Mouse (Mus musculus): ENCODE data around the gene Rcc1l. TPM values are rescaled to one million over a fixed set of nuclear protein-coding genes. Genes with fewer than 3 reads are reported as not detected.

Gene Rcc1l
- polyA plus RNA-seq, 1 experiment from 2014 or later, result 28.0 TPM

DNA sequence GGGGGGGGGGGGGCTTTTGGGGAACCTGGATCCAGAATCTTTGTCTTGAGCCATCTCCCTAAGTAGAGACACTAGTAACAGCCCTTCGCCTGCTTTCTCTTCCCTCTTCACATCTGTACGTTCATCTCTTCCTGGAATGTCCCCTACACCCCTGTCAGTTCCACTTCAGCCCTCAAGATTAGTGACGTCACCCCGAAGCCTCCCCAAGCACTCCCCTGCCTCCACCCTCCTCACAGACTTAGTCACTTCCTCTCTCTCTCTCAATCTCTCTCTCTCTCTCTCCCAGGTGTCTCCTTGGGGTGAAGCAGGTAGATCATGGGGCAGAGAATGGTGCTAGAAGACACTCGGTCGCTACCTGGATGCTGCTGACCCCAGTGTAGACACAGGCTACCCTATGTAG lies 73.9 kb downstream of the Rcc1l start:
- H3K36me3 ChIP-seq (replicated peaks; ENCODE audit: control insufficient read depth, insufficient read depth, low read depth, low read length), result no peaks in the 10 kb centered on the region
- DNase-seq (ENCODE audit: low spot score), result no peak
- no peak for ATAC-seq (replicated peaks; ENCODE audit: insufficient number of reproducible peaks, low FRiP score, low TSS enrichment, low read depth)
- 56% methylated on average over 6 of the region's 6 CpGs for WGBS
- no peaks in the 10 kb centered on the region for H3K9me3 ChIP-seq (replicated peaks; ENCODE audit: control insufficient read depth, low read length)
- no peak overlapping the region for H3K4me3 ChIP-seq (ENCODE audit: low read depth, low read length)
- no peak overlapping the region for H3K27ac ChIP-seq (replicated peaks; ENCODE audit: low read depth, low read length)
- no peaks in the 10 kb centered on the region for H3K27me3 ChIP-seq (ENCODE audit: control insufficient read depth, insufficient read depth, low read length)
- no peak overlapping the region for H3K4me2 ChIP-seq (ENCODE audit: low read depth, low read length)
- no peaks in the 10 kb centered on the region for H3K4me1 ChIP-seq (ENCODE audit: control insufficient read depth, insufficient read depth, low read length)
- H3K9ac ChIP-seq (replicated peaks; ENCODE audit: low read length), result no peak overlapping the region

- WGBS, result 18% methylated on average over 5 of the region's 5 CpGs
- Histone ChIP-seq H3K9me3 (replicated peaks; ENCODE audit: control insufficient read depth, low read length) (no peaks in the 10 kb centered on the region), H3K4me1 (ENCODE audit: control insufficient read depth, insufficient read depth, low read length) (no peaks in the 10 kb centered on the region), H3K27me3 (ENCODE audit: control insufficient read depth, insufficient read depth, low read length) (no peaks in the 10 kb centered on the region), H3K36me3 (replicated peaks; ENCODE audit: control insufficient read depth, insufficient read depth, low read depth, low read length) (no peaks in the 10 kb centered on the region), H3K27ac (replicated peaks; ENCODE audit: low read depth, low read length) (no peak overlapping the region), H3K9ac (replicated peaks; ENCODE audit: low read length) (no peak overlapping the region), H3K4me2 (ENCODE audit: low read depth, low read length) (no peak overlapping the region), H3K4me3 (ENCODE audit: low read depth, low read length) (no peak overlapping the region)
- no peak for DNase-seq (ENCODE audit: low spot score)
- ATAC-seq (replicated peaks; ENCODE audit: insufficient number of reproducible peaks, low FRiP score, low TSS enrichment, low read depth), result no peak
Observed at GRCm38 (mm10) chr5:134101883-134102282, 74.7 kb downstream of the Rcc1l start.

DNA sequence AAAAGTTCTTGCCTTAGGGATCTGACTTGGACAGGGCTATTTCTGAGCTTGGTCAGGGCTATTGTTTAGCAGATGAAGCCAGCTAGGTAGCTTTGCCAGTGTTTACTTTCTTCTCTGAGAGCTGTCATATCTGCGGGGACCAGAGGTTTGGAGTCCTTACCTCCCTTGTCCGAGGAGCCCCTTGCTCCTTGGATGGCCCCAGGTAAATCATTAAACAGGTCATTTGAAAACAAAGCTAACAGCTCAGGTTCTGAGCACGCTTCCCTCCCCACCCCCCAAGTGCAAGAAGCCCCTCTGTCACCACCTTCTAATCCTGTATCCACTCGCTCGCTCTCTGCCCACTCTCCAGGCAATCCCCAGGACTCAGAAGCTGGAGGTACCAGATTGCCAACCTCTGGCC lies 75.3 kb downstream of the Rcc1l start:
- ATAC-seq (replicated peaks; ENCODE audit: insufficient number of reproducible peaks, low FRiP score, low TSS enrichment, low read depth) (no peak), DNase-seq (ENCODE audit: low spot score) (no peak)
- Histone ChIP-seq H3K4me1 (ENCODE audit: control insufficient read depth, insufficient read depth, low read length) (no peaks in the 10 kb centered on the region), H3K36me3 (replicated peaks; ENCODE audit: control insufficient read depth, insufficient read depth, low read depth, low read length) (no peaks in the 10 kb centered on the region), H3K9me3 (replicated peaks; ENCODE audit: control insufficient read depth, low read length) (no peaks in the 10 kb centered on the region), H3K4me2 (ENCODE audit: low read depth, low read length) (no peak overlapping the region), H3K4me3 (ENCODE audit: low read depth, low read length) (no peak overlapping the region), H3K27ac (replicated peaks; ENCODE audit: low read depth, low read length) (no peak overlapping the region), H3K9ac (replicated peaks; ENCODE audit: low read length) (no peak overlapping the region), H3K27me3 (ENCODE audit: control insufficient read depth, insufficient read depth, low read length) (no peaks in the 10 kb centered on the region)
- 61% methylated on average over 5 of the region's 5 CpGs for WGBS

DNA sequence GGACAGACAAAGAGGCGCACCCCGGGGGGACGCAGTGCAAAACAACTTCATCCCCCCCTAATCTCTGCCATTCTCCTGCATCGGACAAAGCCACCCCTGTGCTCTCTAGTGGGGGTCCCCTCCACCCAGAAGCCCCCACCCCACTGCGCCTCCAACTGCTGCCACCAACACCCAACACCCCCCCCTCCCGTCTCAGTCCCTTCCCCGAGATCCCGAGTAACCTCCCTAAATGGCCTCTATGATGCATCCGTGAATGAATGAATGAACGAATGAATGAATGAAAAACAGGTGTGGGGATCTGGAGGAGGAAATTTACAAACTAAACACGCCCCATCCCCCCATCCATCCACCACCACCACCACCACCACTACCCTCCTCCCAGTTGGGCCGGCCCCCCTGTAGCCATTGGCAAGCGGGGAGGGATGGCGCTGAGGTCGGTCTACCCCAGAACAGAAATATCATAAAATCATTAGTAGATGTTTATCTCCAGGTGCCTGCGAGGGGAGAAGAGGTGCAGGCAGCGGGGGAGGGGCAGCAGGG lies 76.3 kb downstream of the Rcc1l start:
- peak overlapping the region; percentile 92 for H3K4me2 ChIP-seq (ENCODE audit: low read depth, low read length)
- ATAC-seq (replicated peaks; ENCODE audit: insufficient number of reproducible peaks, low FRiP score, low TSS enrichment, low read depth), result no peak
- no peaks in the 10 kb centered on the region for H3K9me3 ChIP-seq (replicated peaks; ENCODE audit: control insufficient read depth, low read length)
- peak overlapping the region; percentile 78 for H3K4me3 ChIP-seq (ENCODE audit: low read depth, low read length)
- no peaks in the 10 kb centered on the region for H3K27me3 ChIP-seq (ENCODE audit: control insufficient read depth, insufficient read depth, low read length)
- no peaks in the 10 kb centered on the region for H3K36me3 ChIP-seq (replicated peaks; ENCODE audit: control insufficient read depth, insufficient read depth, low read depth, low read length)
- peak overlapping the region; percentile 78 for H3K9ac ChIP-seq (replicated peaks; ENCODE audit: low read length)
- WGBS, result 3% methylated on average over 17 of the region's 17 CpGs
- peak; percentile 59 for DNase-seq (ENCODE audit: low spot score)
- H3K27ac ChIP-seq (replicated peaks; ENCODE audit: low read depth, low read length), result no peak overlapping the region; the same call in 1 of the 2 replicates
- no peaks in the 10 kb centered on the region for H3K4me1 ChIP-seq (ENCODE audit: control insufficient read depth, insufficient read depth, low read length)

DNA sequence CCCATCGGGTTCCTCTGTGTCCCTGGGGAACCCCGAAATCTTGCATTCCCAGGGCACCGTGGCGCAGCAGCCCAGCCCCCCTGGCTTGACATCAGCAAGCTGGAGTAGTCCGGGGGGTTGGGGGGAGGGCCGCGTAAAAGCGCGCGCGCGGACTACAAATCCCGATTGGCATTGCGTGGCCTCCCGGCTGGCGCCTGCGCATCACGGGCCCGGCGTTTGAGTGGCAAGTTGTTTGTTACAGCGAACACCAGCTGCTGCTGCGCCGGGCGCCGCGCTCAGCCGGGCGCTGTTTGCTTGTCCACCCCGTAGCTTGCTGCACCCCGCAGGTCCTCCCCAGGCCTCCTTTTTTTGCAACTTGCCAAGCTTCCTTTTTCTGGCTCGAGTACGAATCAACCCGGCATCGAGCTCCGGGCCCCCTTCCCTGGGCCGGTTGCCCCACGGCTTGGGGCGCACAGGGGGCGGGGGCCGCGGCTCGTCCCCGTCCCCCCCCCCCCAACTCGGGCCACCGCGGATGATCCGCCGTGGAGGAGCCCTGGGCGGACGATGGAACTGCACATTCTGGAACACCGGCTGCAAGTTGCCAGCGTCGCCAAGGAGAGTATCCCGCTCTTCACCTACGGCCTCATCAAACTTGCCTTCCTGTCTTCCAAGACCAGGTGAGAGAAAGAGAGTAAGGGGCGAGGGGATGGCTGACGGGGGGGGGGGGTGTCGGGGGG lies 76.9 kb downstream of the Rcc1l start, which contains the start of gene Castor2:
Gene Castor2, plus strand, starts transcription at position 216 of the 716 bp plus-strand sequence.
- Histone ChIP-seq H3K27me3 (ENCODE audit: control insufficient read depth, insufficient read depth, low read length) (no peaks in the 10 kb centered on the region), H3K9ac (replicated peaks; ENCODE audit: low read length) (peak within 1 kb of the TSS; percentile 78), H3K4me1 (ENCODE audit: control insufficient read depth, insufficient read depth, low read length) (no peaks in the 10 kb centered on the region), H3K4me3 (ENCODE audit: low read depth, low read length) (peak within 1 kb of the TSS; percentile 78), H3K4me2 (ENCODE audit: low read depth, low read length) (peak within 1 kb of the TSS; percentile 92), H3K27ac (replicated peaks; ENCODE audit: low read depth, low read length) (peak within 1 kb of the TSS; percentile 82), H3K9me3 (replicated peaks; ENCODE audit: control insufficient read depth, low read length) (no peaks in the 10 kb centered on the region), H3K36me3 (replicated peaks; ENCODE audit: control insufficient read depth, insufficient read depth, low read depth, low read length) (no peaks in the 10 kb centered on the region)
- ATAC-seq (replicated peaks; ENCODE audit: insufficient number of reproducible peaks, low FRiP score, low TSS enrichment, low read depth) (peak; percentile 86), DNase-seq (ENCODE audit: low spot score) (peak; percentile 96)
- under 1% methylated on average over 53 of the region's 58 CpGs for WGBS

DNA sequence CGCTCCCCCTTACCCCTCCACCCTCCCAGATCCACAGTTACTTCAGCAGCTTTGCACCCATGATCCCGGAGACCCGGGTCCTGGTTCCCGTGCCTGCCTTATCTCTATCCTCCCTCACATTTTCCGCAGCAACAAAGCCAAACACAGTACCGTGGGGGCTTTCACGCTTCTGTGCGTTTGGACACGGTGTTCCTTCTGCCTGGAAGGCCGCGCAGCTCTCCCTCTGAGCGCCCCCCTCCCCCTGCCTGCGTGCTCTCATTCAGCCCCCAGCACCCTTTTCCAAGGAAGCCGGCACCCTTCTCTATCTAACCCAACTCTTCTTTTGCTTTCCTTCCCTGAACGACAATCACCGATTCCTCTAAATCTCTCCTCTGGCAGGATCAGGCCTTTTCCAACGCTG lies 77.6 kb downstream of the Rcc1l start:
- H3K9ac ChIP-seq (replicated peaks; ENCODE audit: low read length), result peak overlapping the region; percentile 78
- peak; percentile 38 for ATAC-seq (replicated peaks; ENCODE audit: insufficient number of reproducible peaks, low FRiP score, low TSS enrichment, low read depth)
- H3K9me3 ChIP-seq (replicated peaks; ENCODE audit: control insufficient read depth, low read length), result no peaks in the 10 kb centered on the region
- H3K27ac ChIP-seq (replicated peaks; ENCODE audit: low read depth, low read length), result no peak overlapping the region
- no peaks in the 10 kb centered on the region for H3K36me3 ChIP-seq (replicated peaks; ENCODE audit: control insufficient read depth, insufficient read depth, low read depth, low read length)
- H3K4me3 ChIP-seq (ENCODE audit: low read depth, low read length), result peak overlapping the region; percentile 78
- under 1% methylated on average over 17 of the region's 17 CpGs for WGBS
- DNase-seq (ENCODE audit: low spot score), result no peak
- no peaks in the 10 kb centered on the region for H3K4me1 ChIP-seq (ENCODE audit: control insufficient read depth, insufficient read depth, low read length)
- H3K4me2 ChIP-seq (ENCODE audit: low read depth, low read length), result peak overlapping the region; percentile 92
- H3K27me3 ChIP-seq (ENCODE audit: control insufficient read depth, insufficient read depth, low read length), result no peaks in the 10 kb centered on the region

DNA sequence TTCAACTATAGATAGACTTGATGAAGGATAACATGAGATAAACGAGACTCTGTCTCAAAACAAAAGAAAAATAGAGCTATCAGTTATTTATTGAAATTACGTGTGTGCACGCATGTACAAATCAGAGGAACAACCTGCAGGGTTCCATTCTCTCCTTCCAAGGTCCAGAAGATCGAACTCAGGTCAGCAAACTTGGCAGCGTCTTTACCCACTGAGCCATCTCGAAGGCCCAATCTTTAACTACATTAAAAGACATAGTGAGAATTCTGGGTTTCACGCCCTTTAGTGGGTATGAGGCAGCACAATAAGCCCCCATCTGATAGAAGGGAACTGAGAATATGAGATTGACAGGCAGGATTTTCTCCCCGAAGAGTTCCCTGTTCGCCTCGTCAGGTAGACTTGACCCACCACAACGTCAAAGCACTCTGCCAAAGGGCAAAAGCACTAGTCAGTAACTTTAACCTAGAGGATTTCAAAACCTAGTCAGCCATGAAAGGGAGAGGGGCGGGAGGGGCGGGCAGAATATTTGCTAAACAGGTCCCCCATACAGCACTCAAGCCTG lies 78.2 kb downstream of the Rcc1l start:
- no peak for ATAC-seq (replicated peaks; ENCODE audit: insufficient number of reproducible peaks, low FRiP score, low TSS enrichment, low read depth)
- H3K4me1 ChIP-seq (ENCODE audit: control insufficient read depth, insufficient read depth, low read length), result no peaks in the 10 kb centered on the region

More for the DNA sequence above, 78.2 kb downstream of the Rcc1l start:
- Histone ChIP-seq H3K27ac (replicated peaks; ENCODE audit: low read depth, low read length) (no peak overlapping the region), H3K4me3 (ENCODE audit: low read depth, low read length) (peak overlapping the region; percentile 78), H3K36me3 (replicated peaks; ENCODE audit: control insufficient read depth, insufficient read depth, low read depth, low read length) (no peaks in the 10 kb centered on the region), H3K9ac (replicated peaks; ENCODE audit: low read length) (peak overlapping the region; percentile 78), H3K9me3 (replicated peaks; ENCODE audit: control insufficient read depth, low read length) (no peaks in the 10 kb centered on the region), H3K4me2 (ENCODE audit: low read depth, low read length) (peak overlapping the region; percentile 92), H3K27me3 (ENCODE audit: control insufficient read depth, insufficient read depth, low read length) (no peaks in the 10 kb centered on the region)
- no peak for DNase-seq (ENCODE audit: low spot score)
- WGBS, result 47% methylated on average over 13 of the region's 13 CpGs

Measured in embryonic facial prominence, embryonic 11.5 days (tissue).